Mouse (Mus musculus): Measurements from ENCODE around the gene Tlr6. TPM values are rescaled to one million over a fixed set of nuclear protein-coding genes. Genes with fewer than 3 reads are reported as not detected.

Tlr6 gene
- total and polyA plus RNA-seq, 3 experiments, result 0.72 to 4.6 (median 2.5) TPM

- no peaks in the 10 kb centered on the region for H3K36me3 ChIP-seq (replicated peaks in 1 of 2; ENCODE audit: control insufficient read depth in 1 of 2, insufficient read depth in 1 of 2, low read length in 1 of 2)
- no peak overlapping the region for H3K9ac ChIP-seq (ENCODE audit: insufficient read depth, low read depth)
- no peak for DNase-seq (ENCODE audit: extremely low read depth)
- peaks cover under 1 to 15% of the 10 kb centered on the region in 2 experiments; a peak in 3 of 4 replicates for H3K4me1 ChIP-seq (ENCODE audit: control insufficient read depth in 1 of 2, insufficient read depth in 2 of 2)
- H3K4me2 ChIP-seq (ENCODE audit: insufficient read depth, low read depth, poor library complexity, severe bottlenecking), result 0 out of 2 replicates have a peak overlapping the region, but pooled peaks have one; percentile 14
- dilution Hi-C loops (cut with MboI; ENCODE audit: extremely low pct_ligation_motif_present, extremely low pct_unique_long_range_greater_than_20kb, low sequenced_read_pairs), result no loop called here
- TF ChIP-seq RAD21 (IDR thresholded peaks at IDR 0.05; ENCODE audit: low read depth, low read length) (no peak), CHD2 (IDR thresholded peaks at IDR 0.05; ENCODE audit: low read length) (no peak), SIN3A (IDR thresholded peaks at IDR 0.05; ENCODE audit: low read length) (no peak), ZMIZ1 (IDR thresholded peaks at IDR 0.05; ENCODE audit: low read depth, low read length) (no peak), MEF2A (IDR thresholded peaks at IDR 0.05; ENCODE audit: borderline replicate concordance, low read depth, low read length) (no peak), ELF1 (IDR thresholded peaks at IDR 0.05; ENCODE audit: low read depth, low read length) (no peak)
- no peaks in the 10 kb centered on the region for H3K27me3 ChIP-seq (replicated peaks)
- no peak overlapping the region for H3K27ac ChIP-seq (ENCODE audit: insufficient read depth, low read depth)
- H3K9me3 ChIP-seq (replicated peaks; ENCODE audit: low read length), result no peaks in the 10 kb centered on the region
- H3K4me3 ChIP-seq (replicated peaks in 1 of 3; ENCODE audit: low read depth in 2 of 3, low read length in 2 of 3, poor library complexity in 1 of 3), result no peak overlapping the region
- H3K79me2 ChIP-seq (replicated peaks; ENCODE audit: control insufficient read depth, extremely low read depth, insufficient read depth, poor library complexity, severe bottlenecking), result no peaks in the 10 kb centered on the region
- in situ Hi-C loops (cut with MboI; ENCODE audit: low pct_ligation_motif_present, low pct_unique_long_range_greater_than_20kb, low sequenced_read_pairs), result no loop called here
Observed at GRCm38 (mm10) chr5:64917721-64918120, 42.2 kb downstream of the Tlr6 start.

DNA sequence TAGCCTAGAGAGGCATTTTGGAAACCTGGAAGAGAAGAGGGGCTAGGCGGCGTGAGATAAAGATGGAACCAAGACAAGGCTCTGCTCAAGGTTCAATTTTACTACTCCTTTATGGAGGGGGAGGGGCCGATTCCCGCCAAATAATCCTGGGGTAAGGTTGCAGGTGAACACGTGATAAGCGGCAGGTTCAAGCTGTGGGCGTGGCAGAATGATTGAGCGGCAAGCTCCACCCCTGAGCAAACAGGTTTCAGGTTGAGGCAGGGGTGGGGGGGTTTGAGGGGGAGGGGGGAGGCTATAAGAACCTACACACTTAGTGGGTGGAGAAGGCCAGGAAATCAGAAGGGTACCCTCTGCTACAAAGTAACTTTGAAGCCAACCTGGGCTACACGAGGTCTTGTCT, 42.7 kb downstream of the Tlr6 start:
- Histone ChIP-seq H3K9me3 (replicated peaks; ENCODE audit: low read length) (no peaks in the 10 kb centered on the region), H3K9ac (ENCODE audit: insufficient read depth, low read depth) (no peak overlapping the region), H3K4me1 (ENCODE audit: control insufficient read depth in 1 of 2, insufficient read depth in 2 of 2) (peaks cover 0 to 15% of the 10 kb centered on the region in 2 experiments; a peak in 3 of 4 replicates), H3K27ac (ENCODE audit: insufficient read depth, low read depth) (no peak overlapping the region), H3K79me2 (replicated peaks; ENCODE audit: control insufficient read depth, extremely low read depth, insufficient read depth, poor library complexity, severe bottlenecking) (no peaks in the 10 kb centered on the region), H3K36me3 (replicated peaks in 1 of 2; ENCODE audit: control insufficient read depth in 1 of 2, insufficient read depth in 1 of 2, low read length in 1 of 2) (no peaks in the 10 kb centered on the region), H3K4me3 (replicated peaks in 1 of 3; ENCODE audit: low read depth in 2 of 3, low read length in 2 of 3, poor library complexity in 1 of 3) (no peak overlapping the region), H3K27me3 (replicated peaks) (no peaks in the 10 kb centered on the region), H3K4me2 (ENCODE audit: insufficient read depth, low read depth, poor library complexity, severe bottlenecking) (no peak overlapping the region)
- TF ChIP-seq USF1 (IDR thresholded peaks at IDR 0.05; ENCODE audit: low read depth, low read length) (no peak), ZKSCAN1 (IDR thresholded peaks at IDR 0.05; ENCODE audit: borderline replicate concordance, low read depth, low read length) (no peak)
- no peak for DNase-seq (ENCODE audit: extremely low read depth)
- in situ Hi-C loops (cut with MboI; ENCODE audit: low pct_ligation_motif_present, low pct_unique_long_range_greater_than_20kb, low sequenced_read_pairs), result no loop called here
- dilution Hi-C loops (cut with MboI; ENCODE audit: extremely low pct_ligation_motif_present, extremely low pct_unique_long_range_greater_than_20kb, low sequenced_read_pairs), result no loop called here

DNA sequence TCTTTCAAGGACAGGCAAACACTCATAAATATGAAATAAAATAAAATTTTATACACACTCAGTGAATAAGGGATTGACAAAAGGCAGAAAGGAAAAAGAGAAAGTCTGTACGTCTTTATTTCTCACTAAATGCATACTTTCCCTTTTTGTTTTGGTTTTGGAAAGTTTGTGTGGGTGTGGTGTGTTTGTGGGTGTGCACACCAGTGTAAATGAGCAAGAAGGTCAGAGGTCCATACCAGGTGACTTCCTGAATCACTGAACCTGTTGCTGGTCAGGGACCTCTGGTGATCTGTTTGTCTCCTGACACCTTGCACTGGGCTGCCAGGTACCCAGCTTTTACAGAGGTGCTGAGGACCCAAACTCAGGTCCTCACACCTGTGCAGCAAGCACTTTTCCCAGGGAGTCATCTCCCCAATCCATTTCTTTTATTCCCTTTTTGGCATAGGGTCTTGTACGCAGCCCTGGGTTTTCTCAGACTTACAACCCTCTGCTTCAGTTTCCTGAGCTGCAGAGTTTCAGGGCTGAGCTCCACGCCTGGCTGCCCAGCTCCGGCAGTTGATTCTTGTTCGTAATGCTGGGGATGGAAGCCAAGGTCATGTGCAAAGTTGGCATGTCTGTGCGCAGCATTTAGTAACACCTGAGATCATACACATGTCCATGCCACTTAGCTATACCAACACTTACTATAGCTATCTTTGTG, 51.2 kb downstream of the Tlr6 start:
- Histone ChIP-seq H3K27me3 (replicated peaks) (no peaks in the 10 kb centered on the region), H3K9me3 (replicated peaks; ENCODE audit: low read length) (peaks cover 2% of the 10 kb centered on the region), H3K4me3 (replicated peaks in 1 of 3; ENCODE audit: low read depth in 2 of 3, low read length in 2 of 3, poor library complexity in 1 of 3) (no peak overlapping the region), H3K9ac (ENCODE audit: insufficient read depth, low read depth) (no peak overlapping the region), H3K4me1 (ENCODE audit: control insufficient read depth in 1 of 2, insufficient read depth in 2 of 2) (peaks cover 5 to 37% of the 10 kb centered on the region in 2 experiments; a peak in 3 of 4 replicates), H3K27ac (ENCODE audit: insufficient read depth, low read depth) (no peak overlapping the region), H3K36me3 (replicated peaks in 1 of 2; ENCODE audit: control insufficient read depth in 1 of 2, insufficient read depth in 1 of 2, low read length in 1 of 2) (no peaks in the 10 kb centered on the region), H3K4me2 (ENCODE audit: insufficient read depth, low read depth, poor library complexity, severe bottlenecking) (peak overlapping the region; percentile 22; the same call in 1 of the 2 replicates), H3K79me2 (replicated peaks; ENCODE audit: control insufficient read depth, extremely low read depth, insufficient read depth, poor library complexity, severe bottlenecking) (no peaks in the 10 kb centered on the region)
- no peak for TF ChIP-seq CHD2 (IDR thresholded peaks at IDR 0.05; ENCODE audit: low read length)
- peak; percentile 32; the same call in 1 of the 2 replicates for TF ChIP-seq BHLHE40 (IDR thresholded peaks at IDR 0.05; ENCODE audit: low read depth, low read length)
- DNase-seq (ENCODE audit: extremely low read depth), result no peak
- in situ Hi-C loops (cut with MboI; ENCODE audit: low pct_ligation_motif_present, low pct_unique_long_range_greater_than_20kb, low sequenced_read_pairs) (no loop called here), dilution Hi-C loops (cut with MboI; ENCODE audit: extremely low pct_ligation_motif_present, extremely low pct_unique_long_range_greater_than_20kb, low sequenced_read_pairs) (no loop called here)

Measured in CH12.LX (cell line).